Mouse (Mus musculus) midbrain, embryonic 12.5 days (tissue): ENCODE data around the gene Il25. TPM values are rescaled to one million over a fixed set of nuclear protein-coding genes. Genes with fewer than 3 reads are reported as not detected.

ENCODE experiments used
- ATAC-seq: fragments of 200-750 bp; cut with Nextera tagmentation; 2 replicates; pipeline ENCODE4 v1.8.0; 2017; ENCODE audit warnings: low read depth, moderate TSS enrichment, moderate library complexity; ENCODE audit not compliant: low FRiP score
- H3K27ac ChIP-seq: fragments of 300-500 bp; sonication (generic); replicated peaks from 2 replicates; pipeline ENCODE4 v1.5.1; 2016; ENCODE audit warnings: mild to moderate bottlenecking
- H3K27me3 ChIP-seq: fragments of 300-500 bp; sonication (generic); 2 replicates; pipeline ENCODE4 v1.6.1; 2016; ENCODE audit warnings: mild to moderate bottlenecking
- H3K36me3 ChIP-seq: fragments of 300-500 bp; sonication (generic); 2 replicates; pipeline ENCODE4 v1.6.1; 2016
- H3K4me1 ChIP-seq: fragments of 300-500 bp; sonication (generic); 2 replicates; pipeline ENCODE4 v1.6.1; 2016
- H3K4me2 ChIP-seq: fragments of 300-500 bp; sonication (generic); replicated peaks from 2 replicates; pipeline ENCODE4 v1.6.1; 2016; ENCODE audit warnings: mild to moderate bottlenecking, moderate library complexity
- H3K4me3 ChIP-seq: fragments of 300-500 bp; sonication (generic); 2 replicates; pipeline ENCODE4 v1.5.1; 2016; ENCODE audit warnings: mild to moderate bottlenecking
- H3K9ac ChIP-seq: fragments of 300-500 bp; sonication (generic); replicated peaks from 2 replicates; pipeline ENCODE4 v1.6.1; 2016; ENCODE audit warnings: mild to moderate bottlenecking, moderate library complexity
- H3K9me3 ChIP-seq: fragments of 300-500 bp; sonication (generic); 2 replicates; pipeline ENCODE4 v1.6.1; 2016; ENCODE audit warnings: mild to moderate bottlenecking
- WGBS: fragments of 180-500 bp; shearing (Covaris S2); methylation state at CpG from one replicate; pipeline ENCODE4 v1.1.7; 2016; 5-methylcytosine and 5-hydroxymethylcytosine counted together
- polyA plus RNA-seq: library from polyadenylated mRNA; unstranded; fragments of >200 nt; fragmentation: Nextera tagmentation; extraction: Ambion mirVana; gene quantifications from 2 replicates; pipeline ENCODE4 v1.2.1, GENCODE M21; 2016

Il25 gene
- polyA plus RNA-seq, 1 experiment from 2014 or later = not detected

- Histone ChIP-seq H3K4me2 (no peak overlapping the region), H3K4me3 (no peak overlapping the region), H3K9ac (no peak overlapping the region), H3K27me3 (peaks cover 11% of the 10 kb centered on the region; the same call in 1 of the 2 replicates), H3K27ac (no peak overlapping the region), H3K9me3 (no peaks in the 10 kb centered on the region), H3K36me3 (no peaks in the 10 kb centered on the region), H3K4me1 (peaks cover 33% of the 10 kb centered on the region)
- 31% methylated on average over 2 of the region's 2 CpGs for WGBS
- no peak for ATAC-seq
Measured at GRCm38 (mm10) chr14:54930431-54930830, 2.1 kb upstream of the Il25 start.

DNA sequence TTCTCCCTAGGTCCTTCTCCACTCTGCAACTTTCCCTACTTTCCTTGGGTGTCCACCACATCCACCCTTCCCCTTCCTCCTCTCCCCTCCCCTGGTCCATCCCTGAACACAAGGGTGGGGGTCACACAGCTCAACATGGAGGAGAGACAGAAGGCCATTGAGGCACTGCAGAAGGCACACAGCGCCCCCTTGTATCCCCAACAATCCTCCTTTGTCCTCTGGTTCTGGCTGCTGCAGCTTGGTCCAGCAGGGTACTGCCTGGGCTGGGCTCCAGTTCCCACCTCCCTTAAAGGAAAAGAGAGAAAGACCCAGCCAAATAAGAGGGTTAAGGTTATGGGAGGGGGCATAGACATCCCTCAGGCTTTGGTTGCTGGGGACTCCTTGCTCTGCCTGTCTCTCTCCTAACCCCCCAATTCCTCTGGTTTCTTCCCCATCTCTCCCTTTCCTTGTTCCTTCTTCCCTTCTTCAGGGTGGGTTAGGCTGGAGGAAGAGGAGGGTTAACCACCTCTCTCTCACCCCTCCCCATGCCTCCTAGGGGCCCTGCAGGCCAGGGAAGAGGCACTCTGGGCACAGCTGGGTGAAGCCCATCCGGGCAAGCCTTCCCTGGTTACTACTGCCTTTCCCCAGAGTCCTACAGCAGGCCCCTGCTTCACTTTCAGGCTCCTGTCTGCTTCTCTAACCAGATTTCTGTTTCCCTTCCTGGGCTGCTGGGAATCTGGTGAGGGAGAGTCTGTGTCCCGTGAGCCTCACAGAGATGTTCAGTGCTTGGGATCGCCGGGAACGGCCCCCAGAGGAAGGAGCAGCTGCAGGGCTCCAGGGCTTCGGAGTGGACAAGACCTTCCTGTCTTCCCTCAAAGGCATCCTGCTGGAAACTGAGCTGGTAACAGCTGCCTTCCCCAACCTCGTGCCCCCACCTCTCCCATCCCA lies 3.7 kb downstream of the Il25 start, which contains the start of gene Cmtm5:
Gene Cmtm5, plus strand, starts transcription at position 358 of the 927 bp plus-strand sequence.
- peak within 1 kb of the TSS; percentile 31 for H3K9ac ChIP-seq
- H3K4me3 ChIP-seq = no peak within 1 kb of the TSS

GRCm38 (mm10) chr14:54936831-54937160 lies 4.3 kb downstream of the Il25 start:
- ATAC-seq = no peak
- Histone ChIP-seq H3K36me3 (no peaks in the 10 kb centered on the region), H3K4me3 (no peak overlapping the region), H3K9me3 (no peaks in the 10 kb centered on the region), H3K9ac (peak overlapping the region; percentile 31; the same call in 1 of the 2 replicates), H3K27ac (no peak overlapping the region; the same call in 1 of the 2 replicates), H3K4me2 (no peak overlapping the region), H3K27me3 (no peaks in the 10 kb centered on the region), H3K4me1 (peaks cover 15% of the 10 kb centered on the region)
- WGBS = 73% methylated on average over 6 of the region's 6 CpGs

More for the DNA sequence above, 3.7 kb downstream of the Il25 start, which contains the start of gene Cmtm5:
- no peaks in the 10 kb centered on the region for H3K9me3 ChIP-seq
- no peak for ATAC-seq
- no peak within 1 kb of the TSS; the same call in 1 of the 2 replicates for H3K27ac ChIP-seq
- no peaks in the 10 kb centered on the region for H3K36me3 ChIP-seq
- no peak within 1 kb of the TSS for H3K4me2 ChIP-seq
- H3K27me3 ChIP-seq = no peaks in the 10 kb centered on the region
- H3K4me1 ChIP-seq = peaks cover 20% of the 10 kb centered on the region
- 48% methylated on average over 8 of the region's 8 CpGs for WGBS

DNA sequence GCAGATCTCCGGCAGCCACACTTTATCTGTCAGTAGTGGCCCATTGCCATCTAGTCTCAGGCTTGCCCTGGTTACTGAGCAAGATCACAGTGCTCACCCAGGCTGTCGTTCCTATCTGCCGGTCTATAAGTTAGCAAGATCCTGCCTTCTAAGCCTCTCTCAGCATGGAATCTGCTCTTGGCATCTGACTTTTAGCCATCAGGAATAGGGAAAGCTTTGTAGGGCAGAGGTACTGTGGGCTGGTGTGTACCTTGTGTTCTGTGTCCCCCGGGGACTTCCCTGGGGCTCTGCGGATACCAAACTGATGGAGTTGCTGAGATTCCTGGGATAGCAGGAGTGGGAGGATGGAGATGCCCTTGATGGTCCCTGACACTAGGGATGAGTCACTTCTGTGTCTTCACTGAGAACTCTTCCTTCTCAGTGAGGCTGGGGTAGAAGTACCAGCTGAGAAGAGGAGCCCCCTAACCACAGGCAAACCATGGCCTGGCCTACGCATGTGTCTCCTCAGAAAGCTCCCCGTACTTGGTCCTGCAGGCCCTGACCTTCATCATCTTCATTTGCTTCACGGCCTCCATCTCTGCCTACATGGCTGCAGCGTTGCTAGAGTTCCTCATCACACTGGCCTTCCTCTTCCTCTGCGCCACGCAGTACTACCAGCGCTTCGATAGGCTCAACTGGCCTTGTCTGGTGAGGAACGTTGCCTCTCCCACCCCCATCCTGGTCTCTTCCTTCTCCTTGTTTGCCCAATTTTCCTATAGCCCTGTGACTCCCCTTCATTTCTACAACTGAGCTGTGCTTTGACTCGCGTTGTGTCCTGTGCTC lies 5.1 kb downstream of the Il25 start:
- H3K9me3 ChIP-seq = no peaks in the 10 kb centered on the region
- no peak overlapping the region; the same call in 1 of the 2 replicates for H3K27ac ChIP-seq
- no peak overlapping the region for H3K4me3 ChIP-seq
- ATAC-seq = no peak
- H3K27me3 ChIP-seq = no peaks in the 10 kb centered on the region
- no peaks in the 10 kb centered on the region for H3K36me3 ChIP-seq
- H3K9ac ChIP-seq = no peak overlapping the region
- peaks cover 15% of the 10 kb centered on the region for H3K4me1 ChIP-seq
- WGBS = 92% methylated on average over 16 of the region's 16 CpGs
- no peak overlapping the region for H3K4me2 ChIP-seq

- Histone ChIP-seq H3K27ac (no peak overlapping the region), H3K4me2 (no peak overlapping the region), H3K9ac (no peak overlapping the region), H3K4me1 (peaks cover 10% of the 10 kb centered on the region), H3K9me3 (no peaks in the 10 kb centered on the region), H3K27me3 (no peaks in the 10 kb centered on the region), H3K36me3 (no peaks in the 10 kb centered on the region), H3K4me3 (no peak overlapping the region)
- no peak for ATAC-seq
- 79% methylated on average over 15 of the region's 15 CpGs for WGBS
Measured at GRCm38 (mm10) chr14:54938431-54939219, 6.1 kb downstream of the Il25 start.

DNA sequence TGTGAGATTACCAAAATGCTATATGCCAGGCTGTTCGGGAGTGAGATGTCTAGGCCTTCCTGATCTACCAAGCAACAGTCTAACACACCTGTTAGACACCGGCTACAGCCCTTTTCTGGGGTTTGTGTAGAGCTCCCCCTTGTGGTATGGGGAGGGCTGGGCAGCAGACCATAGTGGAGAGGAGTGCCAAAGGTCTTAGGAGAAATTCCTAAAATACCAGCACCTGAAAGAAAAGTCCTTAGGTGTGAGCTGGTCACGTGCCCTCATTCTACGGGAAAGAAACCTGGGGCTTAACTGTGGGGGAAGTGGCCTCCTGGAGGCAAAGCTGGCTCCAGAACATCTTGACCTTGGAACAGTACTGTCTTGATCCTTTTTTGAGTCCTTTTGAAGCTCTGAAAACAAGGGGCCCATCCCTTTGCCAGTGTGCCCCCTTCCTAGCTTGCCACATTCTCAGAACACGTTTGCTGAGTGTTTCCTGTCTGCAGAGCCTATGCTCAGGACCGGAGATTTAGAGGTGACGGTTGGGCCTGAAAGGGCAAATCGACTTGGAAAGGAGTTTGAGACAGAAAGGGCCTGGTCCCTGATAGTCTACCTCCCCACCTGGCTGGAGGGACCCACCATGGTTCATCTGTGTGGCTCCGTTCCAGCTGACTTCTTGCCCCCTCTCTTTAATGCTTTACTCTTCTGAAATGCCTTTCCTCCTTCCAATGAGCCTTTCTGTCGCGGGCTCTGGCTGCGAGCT lies 7.1 kb downstream of the Il25 start:
- 54% methylated on average over 12 of the region's 12 CpGs for WGBS
- peak; percentile 41; the same call in 1 of the 2 replicates for ATAC-seq
- no peak overlapping the region for H3K4me2 ChIP-seq
- H3K27me3 ChIP-seq = no peaks in the 10 kb centered on the region
- peaks cover 10% of the 10 kb centered on the region for H3K4me1 ChIP-seq
- H3K9ac ChIP-seq = no peak overlapping the region
- no peak overlapping the region for H3K4me3 ChIP-seq
- H3K27ac ChIP-seq = no peak overlapping the region
- no peaks in the 10 kb centered on the region for H3K9me3 ChIP-seq
- H3K36me3 ChIP-seq = no peaks in the 10 kb centered on the region

DNA sequence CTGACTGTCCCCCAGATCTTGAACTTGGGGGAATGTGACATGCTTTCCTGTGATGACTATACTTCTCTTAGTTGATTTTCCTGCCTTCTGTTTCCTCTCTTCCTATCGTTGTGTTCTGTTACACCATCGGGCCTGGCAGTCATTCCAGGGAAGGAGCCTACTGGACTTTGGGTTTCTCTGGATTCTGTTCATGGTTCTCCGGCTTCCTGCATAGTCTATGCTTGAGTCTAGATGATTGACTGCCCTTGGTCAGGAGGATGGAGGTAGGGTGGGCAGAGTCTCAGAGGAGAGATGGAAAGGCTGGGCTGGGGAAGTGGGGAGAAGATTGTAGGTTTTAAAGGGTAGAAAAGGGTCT lies 7.7 kb downstream of the Il25 start:
- Histone ChIP-seq H3K27ac (no peak overlapping the region), H3K27me3 (no peaks in the 10 kb centered on the region), H3K4me2 (no peak overlapping the region), H3K9me3 (no peaks in the 10 kb centered on the region), H3K9ac (no peak overlapping the region), H3K4me3 (no peak overlapping the region), H3K4me1 (peaks cover 10% of the 10 kb centered on the region), H3K36me3 (no peaks in the 10 kb centered on the region)
- no peak for ATAC-seq
- 85% methylated on average over 3 of the region's 3 CpGs for WGBS

GRCm38 (mm10) chr14:54941024-54941978 lies 8.8 kb downstream of the Il25 start:
- Histone ChIP-seq H3K36me3 (no peaks in the 10 kb centered on the region), H3K9me3 (no peaks in the 10 kb centered on the region), H3K27me3 (no peaks in the 10 kb centered on the region), H3K4me1 (peaks cover 5% of the 10 kb centered on the region), H3K27ac (no peak overlapping the region), H3K4me2 (no peak overlapping the region), H3K4me3 (no peak overlapping the region), H3K9ac (no peak overlapping the region)
- no peak for ATAC-seq
- 73% methylated on average over 13 of the region's 13 CpGs for WGBS

DNA sequence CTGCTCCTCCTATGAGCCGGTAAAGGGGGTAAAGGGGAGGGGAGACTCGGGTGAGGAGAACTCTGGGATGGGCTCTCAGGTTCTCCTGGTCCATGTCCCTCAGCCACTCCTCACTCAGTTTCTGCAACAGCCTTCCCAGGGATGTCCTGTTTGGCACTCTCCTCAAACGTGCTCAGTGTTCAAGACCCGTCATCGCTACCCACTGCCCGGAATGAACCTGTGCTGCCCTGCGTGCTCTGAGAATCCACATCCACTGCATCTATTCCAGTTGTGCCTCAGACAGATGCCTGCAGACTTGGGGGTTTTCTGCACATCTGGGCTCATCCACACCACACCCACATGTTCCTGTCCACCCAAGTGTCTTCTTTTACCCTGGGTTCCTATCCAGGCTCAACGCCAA lies 10.0 kb downstream of the Il25 start:
- Histone ChIP-seq H3K4me2 (no peak overlapping the region), H3K4me1 (no peaks in the 10 kb centered on the region), H3K27me3 (no peaks in the 10 kb centered on the region), H3K27ac (no peak overlapping the region), H3K4me3 (no peak overlapping the region), H3K9me3 (no peaks in the 10 kb centered on the region), H3K9ac (no peak overlapping the region), H3K36me3 (no peaks in the 10 kb centered on the region)
- WGBS = 91% methylated on average over 8 of the region's 8 CpGs
- no peak for ATAC-seq

GRCm38 (mm10) chr14:54943971-54944370 lies 11.5 kb downstream of the Il25 start:
- Histone ChIP-seq H3K4me1 (no peaks in the 10 kb centered on the region), H3K4me3 (no peak overlapping the region), H3K27ac (no peak overlapping the region), H3K9me3 (no peaks in the 10 kb centered on the region), H3K4me2 (no peak overlapping the region), H3K36me3 (no peaks in the 10 kb centered on the region), H3K27me3 (no peaks in the 10 kb centered on the region), H3K9ac (no peak overlapping the region)
- ATAC-seq = no peak
- 90% methylated on average over 7 of the region's 7 CpGs for WGBS
